Mouse (Mus musculus) spleen, postnatal 10 days (tissue): ENCODE data around the gene Hipk3.
A peak's percentile ranks its signal among the peaks of the same experiment; 100 is the strongest.

Experiments
- DNase-seq, 2 experiments: peaks; one replicate each; pipeline ENCODE4 v3.0.0; 2021 to 2022; ENCODE audit warnings: low spot score in 2 of 2

Gene Hipk3

GRCm38 (mm10) chr2:104413011-104413410 is 81.2 kb downstream of the Hipk3 start:
- DNase-seq = no peak

- no peak for DNase-seq
These were observed 81.8 kb downstream of the Hipk3 start for GRCm38 (mm10) chr2:104412496-104412895.

- no peak for DNase-seq
These were observed 82.4 kb downstream of the Hipk3 start for GRCm38 (mm10) chr2:104411806-104412205.

GRCm38 (mm10) chr2:104410963-104411545 is 83.2 kb downstream of the Hipk3 start, which contains the start of gene D430041D05Rik:
D430041D05Rik (minus strand) TSS chr2:104411013.
- no peak for DNase-seq

- DNase-seq = peak in 1 of 2 experiments; percentile 8
These were observed 84.1 kb downstream of the Hipk3 start for GRCm38 (mm10) chr2:104409851-104410821.

- no peak for DNase-seq
These were observed 85.9 kb downstream of the Hipk3 start for GRCm38 (mm10) chr2:104408351-104408750.

- DNase-seq = no peak
These were observed 86.3 kb downstream of the Hipk3 start for GRCm38 (mm10) chr2:104407913-104408312.

- no peak for DNase-seq
These were observed 90.2 kb downstream of the Hipk3 start for GRCm38 (mm10) chr2:104404036-104404435.

- DNase-seq = no peak
These were observed 95.5 kb downstream of the Hipk3 start for GRCm38 (mm10) chr2:104398651-104399290.

GRCm38 (mm10) chr2:104395961-104396360 is 98.3 kb downstream of the Hipk3 start:
- DNase-seq = no peak

GRCm38 (mm10) chr2:104394769-104395168 is 99.5 kb downstream of the Hipk3 start:
- DNase-seq = no peak

- no peak for DNase-seq
These were observed 101.4 kb downstream of the Hipk3 start for GRCm38 (mm10) chr2:104392700-104393312.

- DNase-seq = no peak
These were observed 105.0 kb downstream of the Hipk3 start for GRCm38 (mm10) chr2:104389231-104389630.

- DNase-seq = no peak
These were observed 108.3 kb downstream of the Hipk3 start for GRCm38 (mm10) chr2:104385941-104386340.

GRCm38 (mm10) chr2:104383589-104383988 is 110.7 kb downstream of the Hipk3 start:
- DNase-seq = no peak

- DNase-seq = no peak
These were observed 111.4 kb downstream of the Hipk3 start for GRCm38 (mm10) chr2:104382813-104383212.

- no peak for DNase-seq
These were observed 114.9 kb downstream of the Hipk3 start for GRCm38 (mm10) chr2:104379304-104379703.

- no peak for DNase-seq
These were observed 115.5 kb downstream of the Hipk3 start for GRCm38 (mm10) chr2:104378791-104379190.

GRCm38 (mm10) chr2:104377990-104378389 is 116.3 kb downstream of the Hipk3 start:
- DNase-seq = no peak
